Mouse (Mus musculus) stomach, embryonic 14.5 days (tissue): ENCODE data around the gene Ifrd1. TPM values are rescaled to one million over a fixed set of nuclear protein-coding genes. Genes with fewer than 3 reads are reported as not detected.
"Not testable (repeated sequence)": the region's sequence is repeated elsewhere in the genome, so short reads cannot be mapped to it uniquely, and the experiment has no call there.

ENCODE experiments used
- ATAC-seq: fragments of 200-750 bp; cut with Nextera tagmentation; 2 replicates; pipeline ENCODE4 v1.8.0; 2017; ENCODE audit warnings: low read depth, moderate TSS enrichment; ENCODE audit not compliant: insufficient number of reproducible peaks, insufficient read depth, low FRiP score
- H3K27ac ChIP-seq: fragments of 300-500 bp; sonication (generic); 2 replicates; pipeline ENCODE4 v1.5.1; 2014; ENCODE audit warnings: mild to moderate bottlenecking, low read length, moderate library complexity, mixed read lengths
- H3K27me3 ChIP-seq: fragments of 300-500 bp; sonication (generic); 2 replicates; pipeline ENCODE4 v1.6.1; 2014; ENCODE audit warnings: low read length, control low read depth, mixed read lengths; ENCODE audit not compliant: control insufficient read depth, insufficient read depth
- H3K36me3 ChIP-seq: fragments of 300-500 bp; sonication (generic); 2 replicates; pipeline ENCODE4 v1.6.1; 2014; ENCODE audit warnings: mild to moderate bottlenecking, control low read depth, low read length, moderate library complexity, mixed read lengths; ENCODE audit not compliant: control insufficient read depth, insufficient read depth
- H3K4me1 ChIP-seq: fragments of 300-500 bp; sonication (generic); 2 replicates; pipeline ENCODE4 v1.6.1; 2014; ENCODE audit warnings: low read length, control low read depth, mixed read lengths; ENCODE audit not compliant: control insufficient read depth, insufficient read depth
- H3K4me2 ChIP-seq: fragments of 300-500 bp; sonication (generic); replicated peaks from 2 replicates; pipeline ENCODE4 v1.6.1; 2014; ENCODE audit warnings: low read depth, low read length, control low read depth
- H3K4me3 ChIP-seq: fragments of 300-500 bp; sonication (generic); 2 replicates; pipeline ENCODE4 v1.5.1; 2014; ENCODE audit warnings: low read depth, low read length, control low read depth
- H3K9ac ChIP-seq: fragments of 300-500 bp; sonication (generic); replicated peaks from 2 replicates; pipeline ENCODE4 v1.6.1; 2014; ENCODE audit warnings: low read depth, mild to moderate bottlenecking, control low read depth, low read length, moderate library complexity, mixed read lengths
- H3K9me3 ChIP-seq: fragments of 300-500 bp; sonication (generic); 2 replicates; pipeline ENCODE4 v1.6.1; 2016; ENCODE audit warnings: low read depth, low read length, control low read depth; ENCODE audit not compliant: control insufficient read depth
- WGBS: fragments of 180-500 bp; shearing (Covaris S2); extraction: QIAGEN DNeasy Blood & Tissue Kit; methylation state at CpG from one replicate; pipeline ENCODE4 v1.1.7; 2014; 5-methylcytosine and 5-hydroxymethylcytosine counted together
- polyA plus RNA-seq: library from polyadenylated mRNA; unstranded; fragments of >200 nt; fragmentation: Nextera tagmentation; extraction: Ambion mirVana; gene quantifications from 2 replicates; pipeline ENCODE4 v1.2.1, GENCODE M21; 2014

Gene Ifrd1
- polyA plus RNA-seq, 1 experiment from 2014 or later: 86.2 TPM

DNA sequence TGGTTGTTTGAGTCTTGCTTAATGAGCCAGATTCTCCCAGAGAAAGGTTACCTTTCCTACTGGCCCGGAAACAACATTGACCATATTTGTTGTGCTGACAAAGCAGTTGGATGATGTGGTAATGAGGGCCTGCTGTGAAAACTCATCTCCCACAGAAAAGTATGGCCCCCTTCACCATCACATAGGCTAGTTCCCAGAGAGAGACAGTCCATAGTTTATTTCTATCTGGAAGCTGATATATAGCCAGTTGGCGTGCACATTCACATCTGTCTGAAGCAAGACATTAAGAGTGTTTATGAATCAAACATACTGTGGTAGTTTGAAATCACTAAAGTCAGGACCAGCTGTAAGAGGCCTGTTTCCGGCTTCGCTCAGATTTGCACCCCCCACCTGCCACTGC lies 15.4 kb upstream of the Ifrd1 start:
- no peaks in the 10 kb centered on the region for H3K4me1 ChIP-seq
- 59% methylated on average over 4 of the region's 4 CpGs for WGBS
- no peaks in the 10 kb centered on the region for H3K9me3 ChIP-seq
- no peaks in the 10 kb centered on the region for H3K27me3 ChIP-seq
- no peak overlapping the region for H3K9ac ChIP-seq
- H3K27ac ChIP-seq: no peak overlapping the region
- H3K36me3 ChIP-seq: no peaks in the 10 kb centered on the region
- no peak overlapping the region for H3K4me3 ChIP-seq
- no peak overlapping the region for H3K4me2 ChIP-seq
- ATAC-seq: no peak

DNA sequence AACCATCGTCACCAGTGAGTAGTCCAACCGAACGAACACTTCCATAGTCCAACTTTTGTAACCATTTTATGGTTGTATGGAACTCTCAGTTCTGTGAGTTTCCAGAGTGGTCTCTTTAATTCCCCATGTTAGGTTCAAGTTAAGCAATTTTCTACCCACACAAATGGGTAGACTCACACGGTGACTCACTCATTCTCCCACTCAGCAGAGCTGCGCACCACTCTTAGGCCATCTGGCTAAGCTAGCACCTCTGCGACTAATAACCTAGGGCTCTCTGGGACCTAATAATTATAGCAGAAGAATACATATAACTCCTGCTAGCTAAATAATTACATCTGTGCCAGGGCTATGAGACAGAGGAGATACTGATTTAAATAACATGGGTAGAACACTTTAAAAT lies 14.7 kb upstream of the Ifrd1 start:
- Histone ChIP-seq H3K9me3 (no peaks in the 10 kb centered on the region), H3K9ac (no peak overlapping the region), H3K4me1 (no peaks in the 10 kb centered on the region), H3K4me2 (no peak overlapping the region), H3K27me3 (no peaks in the 10 kb centered on the region), H3K36me3 (no peaks in the 10 kb centered on the region), H3K4me3 (no peak overlapping the region), H3K27ac (no peak overlapping the region)
- WGBS: 96% methylated on average over 6 of the region's 6 CpGs
- no peak for ATAC-seq

DNA sequence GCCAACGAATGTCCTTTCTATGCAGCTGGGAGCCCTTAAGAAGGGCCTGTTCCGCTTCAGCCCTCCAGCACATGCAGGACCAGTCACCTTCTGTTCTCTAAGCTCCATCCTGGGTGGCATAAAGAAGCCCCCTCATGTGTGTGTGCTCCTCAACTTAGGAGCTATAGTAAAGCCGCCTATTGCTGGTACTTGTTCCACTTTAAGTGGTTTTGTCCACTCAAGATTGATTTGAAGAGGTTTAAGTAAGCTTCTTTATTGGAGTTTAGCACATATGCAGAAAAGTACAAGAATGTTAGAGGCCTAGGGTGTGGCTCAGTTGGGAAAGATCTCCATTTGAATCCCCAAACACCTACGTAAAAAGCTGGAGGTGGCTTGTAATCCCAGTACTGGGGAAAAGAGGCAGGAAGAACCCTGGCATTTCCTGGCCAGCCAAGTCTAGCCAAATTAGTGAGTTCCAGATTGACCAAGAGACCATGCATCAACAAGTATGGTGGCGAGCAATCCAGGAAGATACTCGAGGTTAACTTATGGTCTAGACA lies 10.2 kb upstream of the Ifrd1 start:
- WGBS: 86% methylated on average over 6 of the region's 6 CpGs

DNA sequence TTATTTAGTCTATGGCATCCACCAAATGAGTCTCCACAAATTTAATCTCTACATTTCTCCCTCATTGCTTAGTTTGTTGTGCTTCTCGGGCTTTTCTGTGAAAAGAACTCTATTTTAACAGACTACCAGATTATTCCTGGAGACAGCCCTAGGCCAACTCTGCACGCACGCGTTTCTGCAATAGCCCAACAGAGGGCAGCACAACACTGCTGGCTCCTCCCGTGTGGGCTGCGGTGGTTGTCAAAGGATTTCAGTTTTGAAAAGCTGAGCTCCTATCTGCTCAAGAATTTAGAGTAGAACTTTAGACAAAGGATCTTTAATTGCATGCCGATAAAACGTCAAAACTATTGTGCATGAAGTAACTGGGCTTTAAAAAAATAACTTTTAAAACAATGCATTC lies 8.9 kb upstream of the Ifrd1 start:
- Histone ChIP-seq H3K4me2 (no peak overlapping the region), H3K9me3 (no peaks in the 10 kb centered on the region), H3K27ac (no peak overlapping the region), H3K4me3 (no peak overlapping the region), H3K4me1 (no peaks in the 10 kb centered on the region), H3K9ac (no peak overlapping the region), H3K36me3 (no peaks in the 10 kb centered on the region), H3K27me3 (no peaks in the 10 kb centered on the region)
- 3% methylated on average over 8 of the region's 8 CpGs for WGBS
- ATAC-seq: 0 out of 2 replicates have a peak, but pooled peaks have one; percentile 46

More for the DNA sequence above, 10.2 kb upstream of the Ifrd1 start:
- ATAC-seq: no peak
- Histone ChIP-seq H3K9me3 (no peaks in the 10 kb centered on the region), H3K36me3 (no peaks in the 10 kb centered on the region), H3K9ac (no peak overlapping the region), H3K4me1 (no peaks in the 10 kb centered on the region), H3K4me2 (no peak overlapping the region), H3K4me3 (no peak overlapping the region), H3K27me3 (no peaks in the 10 kb centered on the region), H3K27ac (no peak overlapping the region)

DNA sequence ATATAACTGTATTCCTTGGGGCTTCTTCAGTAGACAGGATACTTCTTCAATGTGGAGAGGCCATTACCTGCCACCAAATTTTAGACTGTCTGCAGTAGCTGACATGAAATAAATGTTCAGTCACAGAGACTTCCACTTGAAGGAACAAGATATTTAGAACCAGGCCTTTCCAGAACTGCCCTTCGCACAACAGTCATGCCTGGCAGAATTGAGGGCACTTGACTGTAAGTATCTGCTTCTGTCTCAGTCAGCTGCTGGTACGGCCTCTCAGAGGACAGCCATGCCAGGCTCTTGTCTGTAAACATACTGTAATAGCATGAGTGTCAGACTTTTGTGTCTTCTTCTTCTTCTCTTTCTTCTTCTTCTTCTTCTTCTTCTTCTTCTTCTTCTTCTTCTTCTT lies 8.2 kb upstream of the Ifrd1 start:
- WGBS: 93% methylated on average over 2 of the region's 2 CpGs
- H3K27me3 ChIP-seq: no peaks in the 10 kb centered on the region
- H3K36me3 ChIP-seq: no peaks in the 10 kb centered on the region
- no peak for ATAC-seq
- H3K4me3 ChIP-seq: no peak overlapping the region
- H3K9ac ChIP-seq: no peak overlapping the region
- H3K27ac ChIP-seq: no peak overlapping the region
- H3K9me3 ChIP-seq: no peaks in the 10 kb centered on the region
- H3K4me2 ChIP-seq: no peak overlapping the region
- no peaks in the 10 kb centered on the region for H3K4me1 ChIP-seq

DNA sequence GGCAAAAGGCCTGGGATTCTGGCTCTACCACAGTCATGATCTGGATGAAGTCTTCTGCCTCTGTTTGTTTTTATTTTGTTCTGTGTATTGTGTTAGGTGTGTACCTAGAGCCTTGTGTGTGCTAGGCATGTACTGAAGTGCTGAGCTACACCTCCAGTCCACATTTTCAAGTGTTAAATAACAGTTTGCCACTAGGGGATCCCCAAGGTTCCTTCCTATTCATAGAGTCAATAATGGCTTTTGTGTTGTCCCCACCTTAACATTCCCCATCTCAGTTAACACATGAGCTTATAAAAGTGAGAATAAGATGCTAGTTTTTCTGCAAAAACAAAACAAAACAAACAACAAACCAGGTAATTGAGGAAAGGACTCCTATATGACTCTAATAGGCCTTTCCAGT lies 7.7 kb upstream of the Ifrd1 start:
- Histone ChIP-seq H3K9ac (no peak overlapping the region), H3K36me3 (no peaks in the 10 kb centered on the region), H3K27ac (no peak overlapping the region), H3K4me3 (no peak overlapping the region), H3K4me2 (no peak overlapping the region), H3K27me3 (no peaks in the 10 kb centered on the region), H3K4me1 (no peaks in the 10 kb centered on the region), H3K9me3 (no peaks in the 10 kb centered on the region)
- no peak for ATAC-seq

DNA sequence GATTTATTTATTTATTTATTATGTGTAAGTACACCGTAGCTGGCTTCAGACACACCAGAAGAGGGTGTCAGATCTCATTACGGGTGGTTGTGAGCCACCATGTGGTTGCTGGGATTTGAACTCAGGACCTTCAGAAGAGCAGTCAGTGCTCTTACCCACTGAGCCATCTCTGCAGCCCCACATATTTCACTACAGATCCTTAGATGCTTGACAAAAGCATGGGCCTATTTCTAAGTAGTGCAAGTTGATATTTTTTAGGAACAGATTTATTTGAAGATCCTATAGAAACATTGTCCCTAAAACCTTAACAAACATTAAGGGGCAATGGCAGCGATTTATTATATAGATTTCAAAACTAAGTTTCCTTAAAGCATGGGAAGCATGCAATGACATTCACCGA lies 7.0 kb upstream of the Ifrd1 start:
- 88% methylated on average over 4 of the region's 4 CpGs for WGBS

DNA sequence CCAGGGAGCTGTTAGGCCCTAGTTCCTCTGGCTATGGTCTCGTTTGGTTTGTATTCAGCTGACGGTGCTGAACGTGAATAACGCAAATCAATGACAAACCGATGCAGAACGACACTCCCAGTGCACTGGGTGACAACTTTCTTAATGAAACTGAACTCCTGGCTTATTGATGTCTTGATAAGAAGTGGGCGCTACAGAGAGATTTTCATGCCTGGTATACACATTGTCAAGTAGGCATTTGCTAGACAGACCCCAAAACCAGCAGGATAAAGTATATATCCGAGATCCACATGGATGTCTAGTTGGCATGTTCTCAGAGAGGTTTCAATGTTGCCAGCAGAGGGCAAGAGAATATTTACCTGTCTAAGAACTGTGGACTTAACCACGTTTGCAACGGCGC lies 6.4 kb upstream of the Ifrd1 start:
- no peak overlapping the region for H3K4me2 ChIP-seq
- H3K4me3 ChIP-seq: no peak overlapping the region
- H3K36me3 ChIP-seq: no peaks in the 10 kb centered on the region
- no peaks in the 10 kb centered on the region for H3K27me3 ChIP-seq
- no peak overlapping the region for H3K27ac ChIP-seq
- no peak for ATAC-seq
- H3K9ac ChIP-seq: no peak overlapping the region
- no peaks in the 10 kb centered on the region for H3K9me3 ChIP-seq
- 80% methylated on average over 11 of the region's 11 CpGs for WGBS
- no peaks in the 10 kb centered on the region for H3K4me1 ChIP-seq

More for the DNA sequence above, 7.0 kb upstream of the Ifrd1 start:
- not testable (repeated sequence) for H3K27me3 ChIP-seq, H3K9ac ChIP-seq, H3K27ac ChIP-seq, ATAC-seq, H3K9me3 ChIP-seq, H3K4me2 ChIP-seq, H3K4me1 ChIP-seq, H3K36me3 ChIP-seq, H3K4me3 ChIP-seq

DNA sequence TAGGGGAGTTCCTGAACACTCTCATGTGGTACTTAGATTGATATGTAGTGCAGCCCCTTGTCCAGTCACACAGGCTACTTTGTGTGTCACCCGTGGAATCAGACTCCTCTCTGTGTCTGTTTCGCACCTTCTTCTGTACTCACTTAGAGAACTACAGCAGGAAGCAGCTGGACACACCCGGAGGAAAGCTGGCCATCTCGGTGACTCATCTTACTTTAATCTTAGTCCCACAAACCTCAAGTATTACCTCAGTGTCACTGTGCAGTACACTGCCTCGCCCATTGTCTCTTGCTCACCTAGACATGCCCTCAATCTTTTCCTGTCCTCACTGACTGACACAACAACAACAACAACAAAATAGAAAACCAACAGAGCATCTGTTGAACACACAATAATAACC lies 4.9 kb upstream of the Ifrd1 start:
- H3K9me3 ChIP-seq: no peaks in the 10 kb centered on the region
- H3K4me3 ChIP-seq: no peak overlapping the region
- no peaks in the 10 kb centered on the region for H3K27me3 ChIP-seq
- H3K27ac ChIP-seq: no peak overlapping the region
- ATAC-seq: no peak
- H3K4me1 ChIP-seq: no peaks in the 10 kb centered on the region
- no peak overlapping the region for H3K9ac ChIP-seq
- H3K4me2 ChIP-seq: no peak overlapping the region
- WGBS: 83% methylated on average over 5 of the region's 5 CpGs
- no peaks in the 10 kb centered on the region for H3K36me3 ChIP-seq
